Mouse (Mus musculus) heart, embryonic 12.5 days (tissue): ENCODE results near the gene Sult2b1. TPM values are rescaled to one million over a fixed set of nuclear protein-coding genes. Genes with fewer than 3 reads are reported as not detected.
A peak's percentile ranks its signal among the peaks of the same experiment; 100 is the strongest.

Source experiments
- ATAC-seq: fragments of 200-750 bp; cut with Nextera tagmentation; 2 replicates; pipeline ENCODE4 v1.8.0; 2017; ENCODE audit warnings: moderate TSS enrichment, moderate library complexity; ENCODE audit not compliant: insufficient number of reproducible peaks, low FRiP score
- H3K27ac ChIP-seq: fragments of 300-500 bp; sonication (generic); 2 replicates; pipeline ENCODE4 v1.5.1; 2016; ENCODE audit warnings: mild to moderate bottlenecking, moderate library complexity; ENCODE audit not compliant: poor library complexity, severe bottlenecking
- H3K27me3 ChIP-seq: fragments of 300-500 bp; sonication (generic); replicated peaks from 2 replicates; pipeline ENCODE4 v1.6.1; 2016; ENCODE audit warnings: mild to moderate bottlenecking, moderate library complexity
- H3K36me3 ChIP-seq: fragments of 300-500 bp; sonication (generic); 2 replicates; pipeline ENCODE4 v1.6.1; 2016; ENCODE audit warnings: mild to moderate bottlenecking, moderate library complexity
- H3K4me1 ChIP-seq: fragments of 300-500 bp; sonication (generic); replicated peaks from 2 replicates; pipeline ENCODE4 v1.6.1; 2016; ENCODE audit warnings: mild to moderate bottlenecking
- H3K4me2 ChIP-seq: fragments of 300-500 bp; sonication (generic); 2 replicates; pipeline ENCODE4 v1.6.1; 2016; ENCODE audit warnings: mild to moderate bottlenecking, moderate library complexity
- H3K4me3 ChIP-seq: fragments of 300-500 bp; sonication (generic); 2 replicates; pipeline ENCODE4 v1.5.1; 2016; ENCODE audit warnings: mild to moderate bottlenecking
- H3K9ac ChIP-seq: fragments of 300-500 bp; sonication (generic); 2 replicates; pipeline ENCODE4 v1.6.1; 2016; ENCODE audit warnings: mild to moderate bottlenecking, moderate library complexity
- H3K9me3 ChIP-seq: fragments of 300-500 bp; sonication (generic); replicated peaks from 2 replicates; pipeline ENCODE4 v1.6.1; 2016; ENCODE audit warnings: mild to moderate bottlenecking, moderate library complexity
- WGBS: fragments of 180-500 bp; shearing (Covaris S2); methylation state at CpG from one replicate; pipeline ENCODE4 v1.1.7; 2016; 5-methylcytosine and 5-hydroxymethylcytosine counted together
- polyA plus RNA-seq: library from polyadenylated mRNA; unstranded; fragments of >200 nt; fragmentation: Nextera tagmentation; extraction: Ambion mirVana; gene quantifications from 2 replicates; pipeline ENCODE4 v1.2.1, GENCODE M21; 2016

Sult2b1 gene
- polyA plus RNA-seq, 1 experiment from 2014 or later = 0.23 TPM

- Histone ChIP-seq H3K27me3 (peaks cover 22% of the 10 kb centered on the region), H3K9ac (peak overlapping the region; percentile 66), H3K4me3 (peak overlapping the region; percentile 69), H3K4me2 (peak overlapping the region; percentile 95), H3K9me3 (no peaks in the 10 kb centered on the region), H3K27ac (peak overlapping the region; percentile 73), H3K4me1 (peaks cover 66% of the 10 kb centered on the region), H3K36me3 (no peaks in the 10 kb centered on the region)
- WGBS = under 1% methylated on average over 13 of the region's 13 CpGs
- peak; percentile 28; the same call in 1 of the 2 replicates for ATAC-seq
Observed at GRCm38 (mm10) chr7:45704046-45704559, 80.4 kb downstream of the Sult2b1 start.

GRCm38 (mm10) chr7:45703521-45704033 lies 80.9 kb downstream of the Sult2b1 start:
- Histone ChIP-seq H3K27ac (peak overlapping the region; percentile 73), H3K4me2 (peak overlapping the region; percentile 95), H3K27me3 (peaks cover 28% of the 10 kb centered on the region), H3K4me3 (peak overlapping the region; percentile 69), H3K9ac (peak overlapping the region; percentile 66; the same call in 1 of the 2 replicates), H3K4me1 (peaks cover 61% of the 10 kb centered on the region), H3K9me3 (no peaks in the 10 kb centered on the region), H3K36me3 (no peaks in the 10 kb centered on the region)
- ATAC-seq = no peak
- 35% methylated on average over 12 of the region's 12 CpGs for WGBS

GRCm38 (mm10) chr7:45702809-45703520 lies 81.5 kb downstream of the Sult2b1 start:
- Histone ChIP-seq H3K9ac (no peak overlapping the region), H3K4me2 (peak overlapping the region; percentile 95; the same call in 1 of the 2 replicates), H3K27me3 (peaks cover 34% of the 10 kb centered on the region), H3K4me3 (no peak overlapping the region), H3K9me3 (no peaks in the 10 kb centered on the region), H3K27ac (no peak overlapping the region), H3K4me1 (peaks cover 55% of the 10 kb centered on the region), H3K36me3 (no peaks in the 10 kb centered on the region)
- 85% methylated on average over 17 of the region's 17 CpGs for WGBS
- ATAC-seq = no peak

- no peak overlapping the region for H3K9ac ChIP-seq
- WGBS = 81% methylated on average over 11 of the region's 11 CpGs
Observed at GRCm38 (mm10) chr7:45702316-45702715, 82.2 kb downstream of the Sult2b1 start.

GRCm38 (mm10) chr7:45701607-45702006 lies 82.9 kb downstream of the Sult2b1 start:
- no peak overlapping the region for H3K27ac ChIP-seq
- peak overlapping the region; percentile 68; the same call in 1 of the 2 replicates for H3K9ac ChIP-seq
- peaks cover 36% of the 10 kb centered on the region for H3K27me3 ChIP-seq
- no peak for ATAC-seq
- no peak overlapping the region for H3K4me3 ChIP-seq
- H3K4me1 ChIP-seq = peaks cover 45% of the 10 kb centered on the region
- peak overlapping the region; percentile 79 for H3K4me2 ChIP-seq
- no peaks in the 10 kb centered on the region for H3K9me3 ChIP-seq
- 84% methylated on average over 11 of the region's 11 CpGs for WGBS
- no peaks in the 10 kb centered on the region for H3K36me3 ChIP-seq

More at GRCm38 (mm10) chr7:45702316-45702715, 82.2 kb downstream of the Sult2b1 start:
- Histone ChIP-seq H3K27ac (no peak overlapping the region), H3K36me3 (no peaks in the 10 kb centered on the region), H3K4me1 (peaks cover 49% of the 10 kb centered on the region), H3K27me3 (peaks cover 36% of the 10 kb centered on the region), H3K9me3 (no peaks in the 10 kb centered on the region), H3K4me3 (no peak overlapping the region), H3K4me2 (no peak overlapping the region)
- no peak for ATAC-seq

- Histone ChIP-seq H3K9ac (peak overlapping the region; percentile 68), H3K4me1 (peaks cover 41% of the 10 kb centered on the region)
- 35% methylated on average over 11 of the region's 11 CpGs for WGBS
Observed at GRCm38 (mm10) chr7:45701072-45701471, 83.4 kb downstream of the Sult2b1 start.

GRCm38 (mm10) chr7:45700301-45701015 lies 84.0 kb downstream of the Sult2b1 start:
- no peaks in the 10 kb centered on the region for H3K36me3 ChIP-seq
- H3K4me1 ChIP-seq = peaks cover 35% of the 10 kb centered on the region
- H3K9me3 ChIP-seq = no peaks in the 10 kb centered on the region
- no peak overlapping the region for H3K27ac ChIP-seq
- no peak for ATAC-seq
- peak overlapping the region; percentile 64 for H3K9ac ChIP-seq
- WGBS = 1% methylated on average over 20 of the region's 20 CpGs
- H3K4me2 ChIP-seq = peak overlapping the region; percentile 79
- H3K27me3 ChIP-seq = peaks cover 36% of the 10 kb centered on the region
- H3K4me3 ChIP-seq = peak overlapping the region; percentile 48

More at GRCm38 (mm10) chr7:45701072-45701471, 83.4 kb downstream of the Sult2b1 start:
- Histone ChIP-seq H3K27me3 (peaks cover 36% of the 10 kb centered on the region), H3K36me3 (no peaks in the 10 kb centered on the region), H3K4me2 (peak overlapping the region; percentile 79), H3K9me3 (no peaks in the 10 kb centered on the region), H3K4me3 (peak overlapping the region; percentile 48), H3K27ac (0 out of 2 replicates have a peak overlapping the region, but pooled peaks have one; percentile 64)
- ATAC-seq = no peak

- no peak for ATAC-seq
- Histone ChIP-seq H3K9ac (peak within 1 kb of the TSS; percentile 64), H3K27ac (no peak within 1 kb of the TSS), H3K27me3 (peaks cover 36% of the 10 kb centered on the region), H3K4me2 (peak within 1 kb of the TSS; percentile 79), H3K4me3 (peak within 1 kb of the TSS; percentile 48), H3K9me3 (no peaks in the 10 kb centered on the region), H3K36me3 (no peaks in the 10 kb centered on the region), H3K4me1 (peaks cover 32% of the 10 kb centered on the region)
- WGBS = 2% methylated on average over 36 of the region's 36 CpGs
Observed at GRCm38 (mm10) chr7:45699523-45700141, 84.8 kb downstream of the Sult2b1 start, which contains the start of gene Car11. Gene Car11, plus strand, starts transcription at chr7:45699843.

- no peaks in the 10 kb centered on the region for H3K36me3 ChIP-seq
- ATAC-seq = no peak
Observed at GRCm38 (mm10) chr7:45697894-45698293, 86.6 kb downstream of the Sult2b1 start.

GRCm38 (mm10) chr7:45695098-45695497 lies 89.4 kb downstream of the Sult2b1 start:
- Histone ChIP-seq H3K27me3 (peaks cover 24% of the 10 kb centered on the region), H3K27ac (no peak overlapping the region), H3K9me3 (no peaks in the 10 kb centered on the region), H3K4me1 (peaks cover 16% of the 10 kb centered on the region), H3K4me3 (no peak overlapping the region), H3K9ac (no peak overlapping the region), H3K36me3 (no peaks in the 10 kb centered on the region), H3K4me2 (no peak overlapping the region)
- 32% methylated on average over 6 of the region's 6 CpGs for WGBS
- no peak for ATAC-seq

More at GRCm38 (mm10) chr7:45697894-45698293, 86.6 kb downstream of the Sult2b1 start:
- WGBS = 79% methylated on average over 7 of the region's 7 CpGs
- H3K27ac ChIP-seq = no peak overlapping the region
- peaks cover 36% of the 10 kb centered on the region for H3K27me3 ChIP-seq
- no peak overlapping the region for H3K4me3 ChIP-seq
- H3K9ac ChIP-seq = no peak overlapping the region
- H3K9me3 ChIP-seq = no peaks in the 10 kb centered on the region
- no peak overlapping the region for H3K4me2 ChIP-seq
- H3K4me1 ChIP-seq = peaks cover 20% of the 10 kb centered on the region
